Mouse (Mus musculus): ENCODE results near the gene C2cd4c.

The C2cd4c gene

DNA sequence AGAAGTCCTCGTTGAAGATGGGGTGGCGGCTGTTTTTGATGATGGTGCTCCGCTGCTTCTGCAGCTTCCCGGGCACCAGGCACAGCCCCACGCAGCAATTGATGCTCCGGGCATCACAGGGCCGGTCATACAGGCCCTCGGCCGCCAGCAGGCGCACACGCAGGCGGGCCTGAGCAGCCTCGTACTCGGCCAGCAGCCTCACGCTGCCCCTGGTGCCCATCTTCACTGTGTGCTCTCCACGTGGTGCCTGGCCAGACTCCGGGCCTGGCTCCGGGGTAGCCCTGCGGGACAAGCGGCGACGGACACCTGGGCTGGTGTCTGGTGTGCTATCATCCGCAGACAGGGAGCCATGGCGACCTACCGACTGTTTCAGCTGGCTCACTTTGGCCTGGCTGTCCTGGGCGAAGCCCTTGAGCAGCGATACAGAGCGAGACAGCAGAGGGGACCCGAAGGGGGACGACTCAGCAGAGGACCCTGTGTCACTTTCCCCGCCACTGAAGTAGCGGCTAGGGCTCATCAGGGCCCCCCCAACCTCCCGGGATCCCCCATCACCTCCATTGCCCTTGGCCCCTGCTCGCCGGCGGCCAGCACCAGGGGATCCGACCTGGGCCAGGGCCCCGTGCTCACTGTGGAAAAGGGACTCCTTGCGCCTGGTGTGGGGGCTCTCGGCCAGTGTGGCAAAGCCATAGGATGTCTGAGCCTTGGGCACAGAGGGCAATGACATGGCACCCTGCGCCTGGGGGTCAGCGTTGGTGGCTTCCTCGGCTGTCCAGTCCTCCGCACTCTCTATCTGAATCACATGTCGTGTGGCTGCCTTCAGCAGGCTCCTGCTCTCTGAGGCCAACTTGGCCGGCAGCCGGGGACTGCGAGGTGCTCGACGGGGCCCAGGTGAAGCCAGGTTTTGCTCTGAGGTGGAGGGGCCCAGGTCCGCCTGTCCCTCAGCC, 1.4 kb downstream of the C2cd4c start:
- DNase-seq (ENCODE audit: low spot score) = no peak

DNA sequence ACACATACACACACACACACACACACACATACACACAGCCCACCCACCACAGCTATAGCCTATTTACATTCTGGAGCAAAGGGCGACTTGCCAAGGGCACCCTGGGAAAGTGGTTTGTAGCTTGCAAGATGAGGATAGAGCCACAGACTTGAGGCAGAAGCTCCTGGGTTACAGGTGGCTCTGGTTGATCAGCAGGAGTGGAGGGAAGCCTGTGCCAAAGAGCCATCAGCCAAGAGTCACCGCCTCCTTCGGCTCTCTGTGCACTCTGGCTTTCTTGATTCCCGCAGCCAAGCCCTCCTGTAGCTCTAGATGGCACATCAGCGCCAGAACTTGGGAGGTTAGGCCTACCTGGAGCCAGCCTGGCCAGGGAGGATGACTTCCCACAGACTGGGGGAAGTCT, 2.5 kb downstream of the C2cd4c start:
- no peak for DNase-seq (ENCODE audit: low spot score)

DNA sequence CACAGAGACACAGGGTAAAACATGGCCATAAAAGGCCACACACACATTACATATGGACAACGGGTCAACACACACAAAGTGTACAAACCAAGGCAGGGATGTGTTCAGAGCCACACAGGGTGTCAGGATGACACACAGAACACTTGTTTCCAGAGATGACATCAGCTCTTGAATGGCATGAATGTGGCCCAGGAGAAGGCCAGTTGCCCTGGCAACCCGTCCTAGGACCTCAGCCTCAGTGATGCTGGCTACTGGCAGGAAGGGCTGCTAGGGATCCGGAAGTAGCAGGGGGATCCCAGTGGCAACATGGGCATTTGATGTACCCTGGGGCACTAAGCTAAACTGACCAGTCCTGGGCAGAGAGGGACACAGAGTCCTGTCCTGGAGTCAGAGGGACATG, 4.5 kb downstream of the C2cd4c start:
- no peak for DNase-seq (ENCODE audit: low spot score)

DNA sequence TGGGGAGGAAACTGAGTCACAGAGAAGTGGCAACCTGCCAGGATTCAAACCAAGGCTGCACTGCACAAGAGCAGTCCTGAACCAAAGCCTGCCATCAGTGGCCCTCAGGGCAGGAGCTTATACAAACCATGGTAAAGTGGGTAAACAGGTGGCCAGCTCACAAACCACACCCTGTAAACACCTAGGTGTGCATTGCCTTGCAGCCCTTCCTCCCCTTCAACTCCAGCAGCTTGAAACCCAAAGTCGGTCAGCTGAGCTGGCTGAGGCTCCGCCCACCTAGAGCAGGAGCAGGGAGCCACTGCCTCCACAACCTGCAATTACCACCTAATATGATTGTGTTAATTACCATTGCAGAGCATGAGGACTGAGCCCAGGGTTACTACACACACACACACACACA, 5.9 kb downstream of the C2cd4c start:
- DNase-seq (ENCODE audit: low spot score) = no peak

DNA sequence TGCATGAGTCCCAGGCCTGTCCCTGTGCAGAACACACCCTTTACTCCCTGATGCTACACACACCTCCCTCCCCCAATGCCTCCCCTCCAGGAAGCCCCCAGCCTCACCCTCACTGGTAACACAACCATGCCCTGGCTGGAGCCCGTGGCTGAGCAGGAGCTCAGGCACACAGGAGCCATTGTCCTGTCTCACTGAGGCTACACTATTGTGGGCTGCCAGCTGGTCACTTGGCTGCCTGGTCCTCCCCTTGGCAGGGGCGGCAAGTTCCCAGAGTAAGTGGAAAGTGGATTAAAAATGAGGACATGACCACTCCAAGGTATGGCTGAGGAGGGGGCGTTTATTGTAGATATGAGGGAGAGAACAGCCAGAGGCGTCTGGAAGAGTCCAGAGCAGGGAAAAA, 7.3 kb downstream of the C2cd4c start:
- no peak for DNase-seq (ENCODE audit: low spot score)

DNA sequence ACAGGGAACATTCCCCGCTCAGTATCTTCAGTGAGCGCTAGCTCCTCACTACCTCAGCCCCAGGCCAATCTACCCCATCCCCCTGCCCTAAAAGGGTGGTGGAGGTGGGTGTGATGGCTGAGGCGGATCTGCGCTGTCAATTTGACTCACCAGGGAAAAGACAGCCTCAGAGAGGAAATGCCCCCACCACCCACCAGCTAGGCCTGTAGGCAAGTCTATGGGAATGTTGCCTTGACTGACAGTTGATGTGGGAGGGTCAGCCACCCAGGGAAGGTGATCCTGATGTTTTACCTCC, 15.9 kb downstream of the C2cd4c start:
- DNase-seq (ENCODE audit: low spot score) = no peak

DNA sequence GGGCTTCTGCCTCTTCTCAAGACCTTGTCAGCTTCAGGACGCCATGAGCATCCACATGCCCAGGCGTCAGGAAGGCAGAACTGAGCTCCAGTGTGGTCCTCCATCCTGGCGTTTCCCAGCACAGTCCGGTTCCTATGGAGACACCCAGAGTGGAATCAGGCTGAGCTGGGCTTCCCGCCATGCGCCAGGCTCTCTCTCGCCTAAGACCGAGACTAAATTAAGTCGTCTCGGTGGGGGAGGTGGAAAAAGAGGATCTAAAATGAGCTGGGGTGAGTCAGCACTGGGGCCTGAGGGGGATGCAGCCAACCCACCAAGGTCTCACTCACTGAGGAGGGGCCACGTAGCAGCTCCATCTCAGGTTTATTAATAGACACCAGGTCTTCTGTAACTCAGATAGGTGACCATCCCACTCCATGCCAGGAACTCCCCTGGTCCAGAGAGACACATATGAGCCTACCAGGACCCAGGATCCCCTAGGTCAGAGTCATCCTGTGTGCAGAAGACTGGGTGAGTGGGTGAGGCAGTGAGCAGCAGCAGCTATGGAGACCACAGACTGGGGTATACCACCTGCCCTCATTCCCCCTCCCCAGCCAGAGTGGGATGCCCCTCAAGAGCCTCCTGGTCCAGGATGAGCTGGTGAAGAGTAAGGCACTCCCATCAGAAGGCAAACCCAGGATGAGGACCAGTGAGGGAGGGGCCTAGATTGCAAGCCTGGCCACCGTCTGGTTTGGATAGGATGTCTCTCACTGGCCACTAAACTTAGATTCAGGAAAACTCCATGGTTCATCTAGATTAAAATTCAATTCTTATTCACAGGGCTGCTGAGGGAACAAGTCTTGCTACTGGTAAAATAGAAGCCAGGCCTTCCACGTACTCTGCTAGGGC, 16.5 kb downstream of the C2cd4c start:
- no peak for DNase-seq (ENCODE audit: low spot score)

DNA sequence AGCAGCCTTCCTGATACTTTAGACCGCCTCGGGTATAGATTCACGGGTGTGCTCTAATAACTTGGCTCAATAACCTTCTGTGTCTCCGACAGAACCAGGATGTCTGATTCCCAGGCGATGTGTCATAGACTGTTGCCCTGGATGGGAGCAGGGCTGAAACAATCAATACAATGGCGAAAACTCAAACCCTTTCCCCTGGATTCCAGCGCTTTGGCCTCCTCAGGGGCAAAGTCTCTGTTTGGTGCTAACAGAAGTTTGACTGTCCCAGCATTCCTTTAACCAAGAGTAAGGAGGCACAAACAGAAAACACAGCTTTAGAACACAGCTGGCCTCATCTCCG, 18.3 kb downstream of the C2cd4c start:
- DNase-seq (ENCODE audit: low spot score) = no peak

DNA sequence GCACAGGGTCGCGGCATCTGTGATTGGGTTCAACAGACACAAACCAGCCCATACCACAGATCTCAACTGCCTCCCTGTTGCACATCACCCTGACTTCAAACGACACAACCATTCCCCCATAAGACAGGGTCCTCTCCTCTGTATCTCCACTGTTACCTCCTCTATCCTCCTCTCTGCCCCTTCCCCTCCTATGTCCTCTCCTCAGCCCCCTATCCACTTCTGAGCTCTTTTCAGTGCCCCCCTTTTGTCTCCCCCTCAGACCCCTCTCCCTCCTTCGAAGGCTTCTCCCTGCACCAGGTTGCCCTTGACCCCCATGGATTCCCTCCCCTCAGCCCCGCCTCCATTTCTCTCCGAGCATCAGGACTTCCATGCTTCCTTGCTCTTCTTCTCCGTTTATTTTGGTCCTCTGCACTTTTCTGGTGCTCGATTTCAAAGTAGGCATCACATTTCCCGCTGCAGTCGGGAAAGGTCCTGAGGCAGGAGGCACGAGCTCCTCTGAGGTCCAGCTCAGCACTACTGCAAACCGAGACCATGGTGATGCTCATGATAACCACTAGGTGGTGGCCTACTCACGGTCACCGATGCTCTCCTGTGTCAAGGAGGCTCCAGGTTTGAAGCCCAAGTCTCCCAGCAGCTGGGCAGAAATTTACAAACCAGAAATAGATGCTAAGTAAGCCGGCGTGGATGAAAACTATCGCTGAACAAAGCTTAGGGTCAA, 18.8 kb downstream of the C2cd4c start:
- peak; percentile 18 for DNase-seq (ENCODE audit: low spot score)

DNA sequence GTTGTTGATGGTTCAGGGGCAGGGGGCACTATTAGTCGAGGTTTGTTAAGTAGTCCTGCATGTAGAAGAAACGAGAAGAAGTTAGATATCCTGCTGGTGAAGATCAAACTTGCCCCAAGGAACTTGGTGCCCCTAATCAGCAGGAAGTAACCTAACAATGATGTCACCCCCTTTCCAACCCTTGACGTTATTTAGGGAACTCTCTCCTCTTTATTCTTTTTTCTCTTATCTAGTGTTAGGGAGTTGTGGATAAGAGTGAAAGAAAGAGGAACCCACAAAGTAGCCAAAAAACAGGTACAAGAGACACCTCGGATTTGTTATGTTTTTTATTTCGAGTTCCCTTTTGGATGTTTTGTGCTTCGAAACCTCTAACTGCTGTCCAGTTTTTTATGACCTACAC, 19.7 kb downstream of the C2cd4c start:
- DNase-seq (ENCODE audit: low spot score) = no peak

DNA sequence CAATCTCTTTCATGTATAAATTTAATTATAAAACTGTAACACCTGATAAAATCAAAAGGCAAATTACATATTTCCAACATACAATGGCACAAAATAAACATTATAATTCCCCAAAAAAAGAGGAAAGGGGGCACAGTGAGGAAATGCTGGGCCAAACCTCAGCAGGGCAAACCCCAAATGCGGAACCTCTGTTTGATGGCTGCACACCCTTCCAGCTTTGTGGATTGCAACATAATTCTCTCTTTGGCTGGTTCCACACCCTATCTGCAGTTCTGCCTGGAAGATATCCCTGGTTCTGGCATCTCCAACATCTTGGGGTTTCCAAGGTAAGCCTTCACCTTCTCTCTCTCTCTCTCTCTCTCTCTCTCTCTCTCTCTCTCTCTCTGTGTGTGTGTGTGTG, 23.1 kb downstream of the C2cd4c start:
- no peak for DNase-seq (ENCODE audit: low spot score)

DNA sequence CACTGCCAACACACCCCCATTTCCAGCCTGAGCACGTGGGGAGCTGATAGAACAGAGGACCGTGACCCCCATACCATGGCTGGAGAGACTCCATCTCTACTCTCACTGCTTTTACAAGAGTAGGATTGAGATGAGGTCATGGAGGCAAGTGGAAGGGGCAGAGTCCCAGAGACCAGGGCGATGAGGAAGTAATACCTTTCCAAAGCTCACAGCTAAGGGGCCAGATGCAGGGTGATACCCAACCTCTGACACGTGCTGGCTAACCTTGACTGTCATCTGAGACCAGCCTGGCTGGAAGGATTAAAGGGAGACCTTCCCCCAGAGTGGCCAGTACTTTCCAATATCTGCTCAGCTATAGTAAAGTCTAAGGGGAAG, 26.1 kb downstream of the C2cd4c start:
- DNase-seq (ENCODE audit: low spot score) = no peak

DNA sequence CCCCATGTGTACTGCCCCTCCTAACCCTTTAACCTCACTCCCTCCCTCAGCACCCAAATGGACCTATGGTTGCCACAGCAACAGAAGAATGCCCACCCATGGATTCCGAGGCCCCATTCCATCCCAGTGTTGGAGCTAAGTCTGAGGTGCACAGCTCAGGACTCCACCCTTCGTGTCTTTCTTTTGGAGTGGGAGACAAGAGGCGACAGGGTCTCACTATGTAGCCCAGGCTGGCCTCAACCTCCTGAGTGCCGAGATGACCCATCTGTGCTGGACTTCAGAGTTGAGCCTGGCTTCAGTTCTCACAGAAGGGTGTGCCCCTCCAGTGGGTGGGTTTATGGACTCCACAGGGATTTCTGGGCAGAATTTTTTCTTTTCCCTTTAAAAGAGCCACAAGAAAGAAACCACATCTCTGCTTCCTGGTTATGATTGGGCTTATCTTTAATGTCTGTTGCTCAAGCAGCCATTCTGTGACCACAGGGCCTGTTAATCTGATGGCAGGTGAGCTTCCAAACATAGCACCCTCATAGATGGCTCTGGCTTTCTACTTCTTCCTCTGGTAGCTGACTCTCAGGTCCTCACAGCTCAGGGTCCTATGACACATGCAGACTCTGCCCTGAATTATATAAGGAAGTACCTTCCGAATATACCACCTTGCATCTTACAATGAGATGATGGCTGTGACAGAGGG, 26.6 kb downstream of the C2cd4c start, which contains the start of gene Theg:
Gene Theg (minus strand): TSS at position 271 of the 691 bp plus-strand sequence.
- no peak for DNase-seq (ENCODE audit: low spot score)

DNA sequence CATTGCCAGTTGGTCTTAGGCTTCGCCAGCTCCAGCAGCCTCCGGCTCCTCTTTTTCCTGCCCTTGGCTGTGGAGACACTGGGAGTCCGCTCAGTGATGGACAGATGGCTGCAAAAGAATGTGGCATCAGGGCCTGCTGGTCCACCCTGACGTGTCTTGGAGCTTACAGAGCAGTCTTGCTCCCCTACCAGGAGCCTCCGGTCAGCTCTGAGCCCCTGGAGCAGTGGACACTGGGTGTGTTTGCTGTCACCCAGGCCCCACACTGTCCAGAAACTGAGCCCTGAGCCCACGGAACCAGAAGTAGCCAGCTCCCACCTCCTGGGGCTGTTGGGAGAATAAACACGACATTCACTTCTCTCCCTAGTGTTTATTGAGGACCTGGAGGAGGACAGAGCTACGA, 27.6 kb downstream of the C2cd4c start:
- no peak for DNase-seq (ENCODE audit: low spot score)

DNA sequence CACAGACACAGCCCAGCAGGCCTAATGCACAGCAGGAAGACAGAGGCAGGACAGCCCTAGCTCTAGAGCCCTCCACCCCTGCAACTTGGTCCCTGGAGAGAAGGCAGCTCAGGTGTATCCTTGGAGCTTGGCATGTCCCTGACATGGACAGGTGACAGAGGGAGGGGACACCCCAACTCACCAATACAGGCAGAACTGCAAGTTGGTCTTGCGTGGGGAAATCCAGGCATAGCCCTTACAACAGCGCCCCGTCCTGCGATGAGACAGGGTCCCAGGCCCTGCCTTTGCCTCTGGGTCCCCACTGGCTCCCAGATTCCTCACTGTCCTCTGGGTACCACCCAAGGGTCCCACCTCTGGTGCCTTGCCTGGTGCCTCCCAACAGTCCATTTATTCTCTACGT, 28.1 kb downstream of the C2cd4c start:
- no peak for DNase-seq (ENCODE audit: low spot score)

DNA sequence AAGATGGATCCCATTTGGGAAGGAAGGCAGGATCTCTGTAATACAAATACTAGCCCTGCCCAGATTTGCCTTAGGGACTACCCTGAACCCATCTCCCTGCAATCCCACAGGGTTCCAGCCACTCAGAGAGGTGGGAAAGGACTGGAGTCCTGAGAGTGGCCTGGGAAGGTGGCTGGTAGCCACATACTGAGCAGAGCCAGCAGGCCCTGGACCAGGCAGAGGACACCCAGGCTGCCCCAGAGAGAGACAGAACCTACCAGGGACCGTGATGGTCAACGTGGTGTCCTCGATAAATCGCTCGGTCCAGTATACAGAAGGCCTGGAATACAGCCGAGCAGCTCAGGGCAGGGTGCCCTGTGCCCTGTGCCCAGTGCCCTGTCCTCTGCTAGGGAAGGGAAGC, 28.7 kb downstream of the C2cd4c start:
- no peak for DNase-seq (ENCODE audit: low spot score)

DNA sequence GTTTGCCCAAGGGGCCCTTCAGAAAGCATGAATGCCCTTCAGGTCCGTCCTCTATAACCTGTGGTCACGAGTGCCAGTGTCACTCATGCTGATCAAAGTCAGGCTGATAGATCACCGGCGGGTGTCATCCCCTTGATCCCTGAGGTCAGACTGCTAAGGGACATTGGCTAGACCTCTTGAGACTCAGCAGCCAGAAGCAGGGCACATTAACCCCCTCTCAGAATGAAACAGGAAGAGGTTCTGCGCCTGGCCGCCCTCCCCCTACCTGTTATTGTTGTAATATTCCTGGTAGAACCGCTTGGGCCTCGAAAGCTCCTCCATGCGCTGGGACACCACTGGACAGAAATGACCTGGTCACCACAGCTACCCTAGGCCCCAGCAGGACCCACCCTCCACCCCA, 29.4 kb downstream of the C2cd4c start:
- DNase-seq (ENCODE audit: low spot score) = no peak

DNA sequence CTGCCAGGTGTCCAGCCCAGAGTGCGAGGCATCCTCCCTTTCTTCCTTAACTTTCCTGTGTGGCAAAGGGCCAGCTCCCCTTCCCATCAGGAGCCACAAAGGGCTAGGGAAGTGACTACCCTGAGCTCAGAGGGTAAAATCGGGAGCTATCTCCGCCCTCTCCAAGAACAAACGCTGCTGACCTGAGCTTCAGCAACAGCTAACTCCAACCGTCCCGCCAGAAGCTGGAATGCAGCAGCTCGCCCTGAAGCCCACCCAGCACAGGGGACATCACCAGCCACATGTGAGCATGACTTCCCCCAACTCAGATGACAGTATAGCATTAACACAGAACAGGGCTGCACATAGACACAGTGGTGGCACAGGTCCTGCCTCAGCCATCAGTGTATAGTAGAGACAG, 29.8 kb downstream of the C2cd4c start:
- DNase-seq (ENCODE audit: low spot score) = no peak

DNA sequence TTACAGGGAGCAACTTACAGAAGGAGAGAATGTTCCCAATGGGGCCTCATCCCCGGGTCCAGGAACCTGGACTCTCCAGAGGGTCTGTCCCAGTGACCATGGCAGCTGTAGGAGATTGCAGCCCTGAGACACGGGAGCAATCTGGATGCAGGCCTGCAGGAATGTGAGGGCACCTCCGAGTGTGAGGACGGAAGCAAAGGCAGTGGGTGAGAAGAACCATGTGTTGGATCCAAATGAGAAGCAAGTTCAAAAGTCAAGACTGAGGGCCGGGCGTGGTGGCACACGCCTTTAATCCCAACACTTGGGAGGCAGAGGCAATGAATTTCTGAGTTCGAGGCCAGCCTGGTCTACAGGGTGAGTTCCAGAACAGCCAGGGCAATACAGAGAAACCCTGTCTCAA, 32.3 kb downstream of the C2cd4c start:
- no peak for DNase-seq (ENCODE audit: low spot score)

DNA sequence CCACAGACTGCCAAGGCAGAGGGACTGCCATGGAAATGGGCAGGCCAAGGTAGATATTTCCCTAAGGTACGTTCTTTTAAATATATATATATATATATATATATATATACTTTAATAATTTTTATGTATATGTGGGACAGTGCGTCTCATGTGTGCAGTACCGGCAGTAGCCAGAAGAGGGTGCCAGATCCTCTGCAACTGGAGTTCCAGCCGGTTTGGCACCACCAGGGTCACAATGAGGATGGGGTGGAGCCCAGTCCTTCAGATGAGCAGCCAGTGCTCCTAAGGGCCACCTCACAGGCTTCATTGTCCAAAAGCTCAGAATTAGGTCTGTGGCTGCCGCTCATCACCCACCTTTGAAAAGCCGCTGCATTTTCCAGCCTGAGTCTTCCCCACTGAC, 33.0 kb downstream of the C2cd4c start:
- DNase-seq (ENCODE audit: low spot score) = peak; percentile 5

DNA sequence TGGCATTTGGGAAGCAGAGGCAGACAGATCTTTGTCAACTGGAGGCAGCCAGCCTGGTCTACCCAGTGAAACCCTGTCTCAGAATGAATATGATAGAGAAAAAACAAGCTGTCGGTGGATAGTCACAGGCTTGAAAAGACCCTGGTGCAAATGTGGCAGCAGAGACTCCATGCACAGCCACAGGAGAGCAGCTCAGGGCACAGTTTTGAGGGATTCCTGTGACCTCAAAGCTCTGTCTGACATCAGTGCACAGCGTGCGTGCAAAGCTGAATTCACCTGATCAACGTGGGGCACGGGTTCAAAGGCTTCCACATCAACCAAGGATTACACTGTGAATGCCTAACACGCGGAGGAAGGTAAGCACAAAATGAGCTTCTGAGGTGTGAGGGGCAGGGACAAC, 33.5 kb downstream of the C2cd4c start:
- no peak for DNase-seq (ENCODE audit: low spot score)

DNA sequence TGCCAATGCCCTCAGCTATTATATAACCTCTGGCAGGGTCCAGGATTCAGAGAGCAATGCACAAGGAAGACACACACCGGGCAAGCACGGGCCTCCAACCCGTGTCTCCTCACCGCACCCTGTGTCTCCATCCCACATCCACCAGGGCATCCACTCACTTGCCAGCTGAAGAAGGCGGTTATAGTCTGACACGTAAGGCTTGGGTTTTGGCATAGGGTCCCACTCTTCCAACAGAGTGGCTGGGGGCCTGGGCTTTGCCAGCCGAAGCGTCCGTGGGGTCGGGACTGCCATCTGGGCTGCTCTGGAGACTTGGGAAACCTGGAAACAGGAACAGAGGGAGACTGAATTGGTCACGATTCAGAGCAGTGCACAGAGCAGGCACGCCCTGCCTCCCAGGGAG, 34.0 kb downstream of the C2cd4c start:
- no peak for DNase-seq (ENCODE audit: low spot score)

Data from T-cell, adult 2 months (primary cell).